Mouse (Mus musculus) midbrain, embryonic 12.5 days (tissue): ENCODE results near the gene Ccdc182. TPM values are rescaled to one million over a fixed set of nuclear protein-coding genes. Genes with fewer than 3 reads are reported as not detected.

Source experiments
- ATAC-seq: fragments of 200-750 bp; cut with Nextera tagmentation; 2 replicates; pipeline ENCODE4 v1.8.0; 2017; ENCODE audit warnings: low read depth, moderate TSS enrichment, moderate library complexity; ENCODE audit not compliant: low FRiP score
- H3K27ac ChIP-seq: fragments of 300-500 bp; sonication (generic); replicated peaks from 2 replicates; pipeline ENCODE4 v1.5.1; 2016; ENCODE audit warnings: mild to moderate bottlenecking
- H3K27me3 ChIP-seq: fragments of 300-500 bp; sonication (generic); 2 replicates; pipeline ENCODE4 v1.6.1; 2016; ENCODE audit warnings: mild to moderate bottlenecking
- H3K36me3 ChIP-seq: fragments of 300-500 bp; sonication (generic); 2 replicates; pipeline ENCODE4 v1.6.1; 2016
- H3K4me1 ChIP-seq: fragments of 300-500 bp; sonication (generic); 2 replicates; pipeline ENCODE4 v1.6.1; 2016
- H3K4me2 ChIP-seq: fragments of 300-500 bp; sonication (generic); replicated peaks from 2 replicates; pipeline ENCODE4 v1.6.1; 2016; ENCODE audit warnings: mild to moderate bottlenecking, moderate library complexity
- H3K4me3 ChIP-seq: fragments of 300-500 bp; sonication (generic); 2 replicates; pipeline ENCODE4 v1.5.1; 2016; ENCODE audit warnings: mild to moderate bottlenecking
- H3K9ac ChIP-seq: fragments of 300-500 bp; sonication (generic); replicated peaks from 2 replicates; pipeline ENCODE4 v1.6.1; 2016; ENCODE audit warnings: mild to moderate bottlenecking, moderate library complexity
- H3K9me3 ChIP-seq: fragments of 300-500 bp; sonication (generic); 2 replicates; pipeline ENCODE4 v1.6.1; 2016; ENCODE audit warnings: mild to moderate bottlenecking
- WGBS: fragments of 180-500 bp; shearing (Covaris S2); methylation state at CpG from one replicate; pipeline ENCODE4 v1.1.7; 2016; 5-methylcytosine and 5-hydroxymethylcytosine counted together
- polyA plus RNA-seq: library from polyadenylated mRNA; unstranded; fragments of >200 nt; fragmentation: Nextera tagmentation; extraction: Ambion mirVana; gene quantifications from 2 replicates; pipeline ENCODE4 v1.2.1, GENCODE M21; 2016

Ccdc182 gene
- polyA plus RNA-seq, 1 experiment from 2014 or later = 5.0 TPM

DNA sequence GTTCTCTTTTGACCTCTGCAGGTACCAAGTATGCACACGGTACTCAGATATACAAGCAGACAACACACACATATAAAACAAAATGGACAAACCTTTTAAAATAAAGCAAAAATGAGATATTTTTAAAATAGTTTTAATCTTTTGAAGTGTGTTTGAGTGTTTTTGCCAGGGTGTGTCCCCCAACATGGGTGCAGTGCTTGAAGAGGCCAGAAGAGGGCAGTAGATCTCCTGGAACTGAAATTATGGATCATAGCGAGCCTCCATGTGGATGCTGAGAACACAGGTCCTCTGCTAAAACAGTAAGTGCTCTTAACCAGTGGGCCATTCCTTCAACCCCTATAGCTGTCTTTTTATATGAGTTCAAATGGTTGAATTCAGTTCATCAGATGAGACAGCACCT is 11.3 kb upstream of the Ccdc182 start:
- ATAC-seq = no peak
- no peak overlapping the region for H3K9ac ChIP-seq
- peaks cover 22% of the 10 kb centered on the region for H3K4me1 ChIP-seq
- no peak overlapping the region for H3K4me3 ChIP-seq
- H3K36me3 ChIP-seq = no peaks in the 10 kb centered on the region
- H3K9me3 ChIP-seq = 0 out of 2 replicates have a peak, but pooled peaks cover 6% of the 10 kb centered on the region
- no peak overlapping the region for H3K4me2 ChIP-seq
- no peaks in the 10 kb centered on the region for H3K27me3 ChIP-seq
- WGBS = 97% methylated on average over 2 of the region's 2 CpGs
- H3K27ac ChIP-seq = no peak overlapping the region

DNA sequence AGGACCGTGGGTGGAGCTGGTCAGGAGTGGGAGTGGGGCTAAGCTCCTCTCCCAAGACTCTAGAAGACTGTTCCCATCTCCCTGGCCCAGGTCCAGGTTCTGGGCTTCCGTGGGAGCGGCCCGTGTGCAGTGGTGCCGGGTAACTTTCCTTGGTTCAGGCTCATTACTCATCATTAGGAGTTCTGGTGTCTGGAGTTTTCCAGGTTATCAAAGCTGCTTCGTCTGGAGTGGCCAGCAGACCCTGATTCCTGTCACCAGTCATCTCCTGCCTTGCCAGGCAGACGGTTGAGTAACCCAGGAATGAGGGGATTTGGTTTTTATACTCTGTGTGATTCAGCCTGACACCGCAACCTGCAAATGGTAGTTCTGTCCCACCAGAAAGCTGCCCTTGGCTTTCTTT is 7.8 kb upstream of the Ccdc182 start:
- WGBS = 73% methylated on average over 8 of the region's 8 CpGs
- Histone ChIP-seq H3K9ac (no peak overlapping the region), H3K27me3 (no peaks in the 10 kb centered on the region), H3K4me3 (no peak overlapping the region), H3K36me3 (no peaks in the 10 kb centered on the region), H3K9me3 (0 out of 2 replicates have a peak, but pooled peaks cover 6% of the 10 kb centered on the region), H3K4me1 (peaks cover 13% of the 10 kb centered on the region), H3K27ac (peak overlapping the region; percentile 58), H3K4me2 (no peak overlapping the region)
- no peak for ATAC-seq

GRCm38 (mm10) chr11:88288400-88288799 is 5.5 kb upstream of the Ccdc182 start:
- WGBS = 45% methylated on average over 11 of the region's 11 CpGs

GRCm38 (mm10) chr11:88288805-88289340 is 5.0 kb upstream of the Ccdc182 start:
- H3K9ac ChIP-seq = no peak overlapping the region
- H3K4me3 ChIP-seq = no peak overlapping the region
- ATAC-seq = no peak
- no peaks in the 10 kb centered on the region for H3K27me3 ChIP-seq
- H3K4me2 ChIP-seq = no peak overlapping the region
- H3K36me3 ChIP-seq = no peaks in the 10 kb centered on the region
- WGBS = 75% methylated on average over 12 of the region's 12 CpGs
- H3K9me3 ChIP-seq = no peaks in the 10 kb centered on the region
- H3K27ac ChIP-seq = peak overlapping the region; percentile 56
- H3K4me1 ChIP-seq = peaks cover 17% of the 10 kb centered on the region

More at GRCm38 (mm10) chr11:88288400-88288799, 5.5 kb upstream of the Ccdc182 start:
- Histone ChIP-seq H3K36me3 (no peaks in the 10 kb centered on the region), H3K4me2 (no peak overlapping the region), H3K9ac (0 out of 2 replicates have a peak overlapping the region, but pooled peaks have one; percentile 5), H3K27ac (peak overlapping the region; percentile 56), H3K27me3 (no peaks in the 10 kb centered on the region), H3K4me3 (no peak overlapping the region), H3K4me1 (peaks cover 13% of the 10 kb centered on the region), H3K9me3 (no peaks in the 10 kb centered on the region)
- no peak for ATAC-seq

DNA sequence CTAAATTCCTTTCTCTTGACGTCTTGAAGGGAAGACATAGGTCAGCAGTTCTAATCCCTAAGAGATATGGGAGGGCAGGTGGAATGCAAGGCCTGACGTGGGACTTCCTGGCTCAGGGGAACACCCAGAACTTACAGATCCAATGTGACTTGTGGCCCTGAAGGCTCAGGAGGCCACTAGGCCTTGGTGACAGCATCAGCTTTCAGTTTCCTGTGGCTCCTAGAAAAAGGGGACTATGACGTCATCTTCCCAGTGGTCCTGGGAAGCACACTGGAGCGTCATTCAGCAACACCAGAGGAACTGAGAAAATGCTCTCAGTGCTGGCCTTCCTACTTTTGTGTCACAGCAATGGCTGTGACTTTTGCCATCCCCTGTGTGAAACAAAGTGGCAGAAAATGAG is 2.6 kb upstream of the Ccdc182 start:
- no peak for ATAC-seq
- no peaks in the 10 kb centered on the region for H3K36me3 ChIP-seq
- H3K4me1 ChIP-seq = peaks cover 32% of the 10 kb centered on the region
- no peak overlapping the region for H3K9ac ChIP-seq
- 0 out of 2 replicates have a peak, but pooled peaks cover 8% of the 10 kb centered on the region for H3K27me3 ChIP-seq
- H3K27ac ChIP-seq = no peak overlapping the region
- H3K9me3 ChIP-seq = no peaks in the 10 kb centered on the region
- 66% methylated on average over 4 of the region's 4 CpGs for WGBS
- no peak overlapping the region for H3K4me2 ChIP-seq
- H3K4me3 ChIP-seq = no peak overlapping the region

GRCm38 (mm10) chr11:88291688-88292087 is 2.2 kb upstream of the Ccdc182 start:
- no peak overlapping the region for H3K4me3 ChIP-seq
- no peak overlapping the region for H3K27ac ChIP-seq
- no peak overlapping the region for H3K9ac ChIP-seq
- 0 out of 2 replicates have a peak, but pooled peaks cover 8% of the 10 kb centered on the region for H3K27me3 ChIP-seq
- peaks cover 31% of the 10 kb centered on the region for H3K4me1 ChIP-seq
- no peak for ATAC-seq
- H3K4me2 ChIP-seq = no peak overlapping the region
- no peaks in the 10 kb centered on the region for H3K9me3 ChIP-seq
- no peaks in the 10 kb centered on the region for H3K36me3 ChIP-seq
- WGBS = 37% methylated on average over 4 of the region's 4 CpGs

DNA sequence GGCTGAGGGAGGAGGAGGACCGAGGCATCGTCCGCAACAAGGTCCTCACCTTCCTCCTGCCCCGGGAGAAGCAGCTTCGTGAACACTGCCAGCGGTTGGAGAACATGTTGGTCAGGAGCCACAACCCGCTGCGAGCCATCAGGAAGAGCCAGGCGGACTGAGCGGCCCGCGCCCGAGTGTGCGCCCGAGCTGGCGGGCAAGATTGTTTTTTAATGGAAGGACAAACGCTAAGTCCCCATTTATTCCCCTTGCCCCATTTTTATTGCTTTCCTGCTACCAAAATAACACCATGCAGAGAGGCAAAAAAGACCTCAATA is 494 bp downstream of the Ccdc182 start:
- peak overlapping the region; percentile 45 for H3K4me2 ChIP-seq
- peak overlapping the region; percentile 30 for H3K4me3 ChIP-seq
- H3K9ac ChIP-seq = peak overlapping the region; percentile 50
- H3K9me3 ChIP-seq = no peaks in the 10 kb centered on the region
- H3K4me1 ChIP-seq = peaks cover 29% of the 10 kb centered on the region; the same call in 1 of the 2 replicates
- H3K36me3 ChIP-seq = no peaks in the 10 kb centered on the region
- 24% methylated on average over 17 of the region's 17 CpGs for WGBS
- peak overlapping the region; percentile 67 for H3K27ac ChIP-seq
- ATAC-seq = no peak
- 0 out of 2 replicates have a peak, but pooled peaks cover 8% of the 10 kb centered on the region for H3K27me3 ChIP-seq

DNA sequence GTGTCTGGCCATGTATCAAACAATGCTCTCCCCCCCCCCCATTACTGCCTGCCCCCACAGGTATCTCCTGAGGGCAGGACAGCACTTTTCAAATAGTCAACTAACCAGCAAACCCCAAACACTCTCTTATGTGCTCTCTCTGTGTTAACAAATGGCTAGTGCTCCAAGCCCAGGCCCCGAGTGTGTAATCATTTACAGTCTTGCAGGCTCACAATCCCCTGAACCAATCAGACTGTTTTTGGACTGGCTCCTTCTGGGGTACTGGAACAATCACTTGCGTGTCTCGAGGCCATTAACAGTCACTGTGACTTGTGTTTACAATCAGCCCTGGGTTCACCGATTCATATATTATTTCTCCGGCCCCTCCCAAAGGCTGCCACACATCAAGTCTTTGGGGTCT is 1.4 kb downstream of the Ccdc182 start:
- Histone ChIP-seq H3K9ac (peak overlapping the region; percentile 29; the same call in 1 of the 2 replicates), H3K4me1 (peaks cover 35% of the 10 kb centered on the region; the same call in 1 of the 2 replicates), H3K9me3 (no peaks in the 10 kb centered on the region), H3K27ac (no peak overlapping the region; the same call in 1 of the 2 replicates), H3K27me3 (0 out of 2 replicates have a peak, but pooled peaks cover 8% of the 10 kb centered on the region), H3K4me3 (no peak overlapping the region), H3K4me2 (peak overlapping the region; percentile 45), H3K36me3 (no peaks in the 10 kb centered on the region)
- 81% methylated on average over 5 of the region's 5 CpGs for WGBS
- 0 out of 2 replicates have a peak, but pooled peaks have one; percentile 16 for ATAC-seq

DNA sequence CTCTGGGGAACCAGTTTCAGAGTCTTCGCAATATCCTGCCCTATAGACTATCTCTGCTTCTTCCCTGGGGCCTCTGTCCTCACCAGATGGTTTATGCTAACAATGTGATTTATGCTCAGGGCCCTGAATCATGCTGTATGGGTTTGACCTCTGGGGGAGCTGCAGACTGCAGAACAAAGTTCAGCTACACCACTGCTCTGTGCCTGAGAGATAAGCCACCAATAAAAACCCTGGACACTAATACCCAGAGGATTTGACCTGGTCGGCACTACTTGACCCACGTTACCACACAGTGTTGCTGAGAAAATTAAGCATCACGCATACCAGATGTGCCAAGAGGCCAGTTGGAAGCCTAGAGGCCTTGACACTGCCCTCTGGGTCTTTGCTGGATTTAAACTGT is 3.7 kb downstream of the Ccdc182 start:
- peak; percentile 59; the same call in 1 of the 2 replicates for ATAC-seq
- Histone ChIP-seq H3K9ac (no peak overlapping the region), H3K9me3 (no peaks in the 10 kb centered on the region), H3K4me1 (peaks cover 40% of the 10 kb centered on the region; the same call in 1 of the 2 replicates), H3K4me3 (no peak overlapping the region), H3K36me3 (no peaks in the 10 kb centered on the region), H3K4me2 (no peak overlapping the region), H3K27me3 (0 out of 2 replicates have a peak, but pooled peaks cover 8% of the 10 kb centered on the region), H3K27ac (peak overlapping the region; percentile 60)
- WGBS = 49% methylated on average over 4 of the region's 4 CpGs

DNA sequence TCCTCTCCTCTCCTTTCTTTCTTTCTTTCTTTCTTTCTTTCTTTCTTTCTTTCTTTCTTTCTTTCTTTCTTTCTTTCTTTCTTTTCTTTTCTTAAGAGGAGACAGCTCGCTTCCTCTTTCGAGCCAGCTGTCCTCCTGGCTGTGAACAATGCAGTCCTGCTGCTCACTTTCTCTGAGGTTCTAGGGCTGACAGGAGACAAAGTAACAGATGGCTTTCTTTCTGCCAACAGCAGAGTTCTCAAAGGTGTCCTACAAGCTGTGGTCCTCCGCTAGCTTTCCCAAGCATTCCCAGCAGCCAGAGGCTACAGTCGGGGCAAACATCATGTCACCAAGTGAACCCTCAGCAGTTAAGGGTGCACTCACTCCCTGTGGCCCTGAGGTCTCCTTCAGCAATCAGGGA is 5.5 kb downstream of the Ccdc182 start:
- Histone ChIP-seq H3K4me3 (no peak overlapping the region), H3K9me3 (no peaks in the 10 kb centered on the region), H3K9ac (no peak overlapping the region), H3K27me3 (0 out of 2 replicates have a peak, but pooled peaks cover 8% of the 10 kb centered on the region), H3K4me1 (peaks cover 36% of the 10 kb centered on the region; the same call in 1 of the 2 replicates), H3K36me3 (no peaks in the 10 kb centered on the region), H3K27ac (0 out of 2 replicates have a peak overlapping the region, but pooled peaks have one; percentile 42), H3K4me2 (no peak overlapping the region)
- no peak for ATAC-seq
- 69% methylated on average over 4 of the region's 4 CpGs for WGBS

- H3K4me1 ChIP-seq = peaks cover 26% of the 10 kb centered on the region; the same call in 1 of the 2 replicates
- no peak overlapping the region for H3K4me2 ChIP-seq
- H3K9ac ChIP-seq = no peak overlapping the region
- H3K36me3 ChIP-seq = no peaks in the 10 kb centered on the region
- H3K4me3 ChIP-seq = no peak overlapping the region
- H3K27ac ChIP-seq = 0 out of 2 replicates have a peak overlapping the region, but pooled peaks have one; percentile 4
- H3K9me3 ChIP-seq = no peaks in the 10 kb centered on the region
- no peak for ATAC-seq
- 41% methylated on average over 6 of the region's 6 CpGs for WGBS
- H3K27me3 ChIP-seq = no peaks in the 10 kb centered on the region
Observed at GRCm38 (mm10) chr11:88301619-88302018, 7.8 kb downstream of the Ccdc182 start.

- H3K27ac ChIP-seq = no peak overlapping the region
- WGBS = 93% methylated on average over 6 of the region's 6 CpGs
- no peak overlapping the region for H3K4me3 ChIP-seq
- no peak overlapping the region for H3K9ac ChIP-seq
- H3K4me2 ChIP-seq = no peak overlapping the region
- no peaks in the 10 kb centered on the region for H3K27me3 ChIP-seq
- H3K9me3 ChIP-seq = no peaks in the 10 kb centered on the region
- H3K36me3 ChIP-seq = no peaks in the 10 kb centered on the region
- H3K4me1 ChIP-seq = peaks cover 33% of the 10 kb centered on the region
- ATAC-seq = no peak
Observed at GRCm38 (mm10) chr11:88305759-88306158, 11.9 kb downstream of the Ccdc182 start.
